In genomic region chr9:32705827-32706478, GRCm38 (mm10) we compare ENCODE assay signal across 9 mouse cellular contexts.
DNase-seq lines count a peak whose midpoint lies in the region; ATAC-seq lines count a peak whose summit lies in the region.
"Had no signal": no experiment of that assay in that cellular context is flagged by ENCODE, and none has a peak within 500 bp of the region (broad histone marks: within the 10 kb centered on the region; RNA-seq: fewer than 3 reads in every experiment).

No protein-coding gene starts in this region.

- no peak overlapping the region for H3K9ac ChIP-seq in lung, embryonic 15.5 days
- no peak overlapping the region for H3K9ac ChIP-seq in hindbrain, embryonic 11.5 days (ENCODE audit: low read depth, low read length)
- H3K9ac ChIP-seq: midbrain, embryonic 13.5 days had no signal

- peak overlapping the region; percentile 9; the same call in 1 of the 2 replicates for H3K4me2 ChIP-seq in lung, embryonic 15.5 days
- H3K4me2 ChIP-seq in hindbrain, embryonic 11.5 days (replicated peaks; ENCODE audit: low read depth, low read length), result no peak overlapping the region
- H3K4me2 ChIP-seq: midbrain, embryonic 13.5 days had no signal

- peaks cover 79% of the 10 kb centered on the region for H3K4me1 ChIP-seq in lung, embryonic 15.5 days
- no peaks in the 10 kb centered on the region for H3K4me1 ChIP-seq in hindbrain, embryonic 11.5 days (replicated peaks; ENCODE audit: control insufficient read depth, insufficient read depth, low read length)
- H3K4me1 ChIP-seq: midbrain, embryonic 13.5 days had no signal

- H3K4me3 ChIP-seq in lung, embryonic 15.5 days, result no peak overlapping the region
- no peak overlapping the region for H3K4me3 ChIP-seq in hindbrain, embryonic 11.5 days (ENCODE audit: low read depth, low read length)
- H3K4me3 ChIP-seq: hindbrain, embryonic 10.5 days; midbrain, embryonic 13.5 days had no signal

- no peaks in the 10 kb centered on the region for H3K9me3 ChIP-seq in lung, embryonic 15.5 days
- H3K9me3 ChIP-seq in hindbrain, embryonic 11.5 days (ENCODE audit: control insufficient read depth, low read length), result no peaks in the 10 kb centered on the region; the same call in 1 of the 2 replicates

- ATAC-seq in lung, embryonic 15.5 days (ENCODE audit: borderline replicate concordance, extremely low read depth, low FRiP score, low TSS enrichment), result no peak; the same call in 1 of the 2 replicates
- 0 out of 2 replicates have a peak, but pooled peaks have one; percentile 10 for ATAC-seq in erythroid progenitor cell, adult 5-6 weeks (replicated peaks; ENCODE audit: low FRiP score, poor library complexity, severe bottlenecking)
- ATAC-seq in megakaryocyte, adult 5-6 weeks (ENCODE audit: poor library complexity, severe bottlenecking), result peak; percentile 25
- ATAC-seq in hindbrain, embryonic 11.5 days (ENCODE audit: low FRiP score), result no peak
- ATAC-seq: midbrain, embryonic 13.5 days had no signal

- H3K27ac ChIP-seq in lung, embryonic 15.5 days, result peak overlapping the region; percentile 41
- no peak overlapping the region for H3K27ac ChIP-seq in hindbrain, embryonic 11.5 days (ENCODE audit: low read depth, low read length)
- H3K27ac ChIP-seq: hindbrain, embryonic 10.5 days; midbrain, embryonic 13.5 days had no signal

- H3K27me3 ChIP-seq in lung, embryonic 15.5 days, result no peaks in the 10 kb centered on the region
- 0 out of 2 replicates have a peak, but pooled peaks cover 1% of the 10 kb centered on the region for H3K27me3 ChIP-seq in hindbrain, embryonic 11.5 days (ENCODE audit: control insufficient read depth, insufficient read depth, low read length)

- DNase-seq in lung, postnatal 10 days, result no peak
- DNase-seq in thymus, postnatal 25 days, result peak; percentile 83
- no peak for DNase-seq in hindbrain, embryonic 11.5 days (ENCODE audit: low spot score)
- no peak for DNase-seq in c-Kit-positive CD71-positive TER-119-positive erythroid progenitor cells, embryonic 14.5 days (ENCODE audit: low spot score)

- WGBS in lung, embryonic 15.5 days, result 45% methylated on average over 9 of the region's 9 CpGs
- 77% methylated on average over 9 of the region's 9 CpGs for WGBS in hindbrain, embryonic 11.5 days

- H3K36me3 ChIP-seq in lung, embryonic 15.5 days, result no peaks in the 10 kb centered on the region
- H3K36me3 ChIP-seq in hindbrain, embryonic 11.5 days (ENCODE audit: control insufficient read depth, insufficient read depth, low read length), result no peaks in the 10 kb centered on the region
- H3K36me3 ChIP-seq: hindbrain, embryonic 10.5 days; midbrain, embryonic 13.5 days had no signal

Comparison
In these comparisons a context has a peak if more than half of its experiments do, and no peak if none do; other contexts are left out.
1. ATAC-seq: peak in erythroid progenitor cell, adult 5-6 weeks (single experiment) and megakaryocyte, adult 5-6 weeks (single experiment); none in lung, embryonic 15.5 days (single experiment) and hindbrain, embryonic 11.5 days (single experiment).